Mouse (Mus musculus): ENCODE measurements around the gene Efhc1.

- no peak for TF ChIP-seq CTCF (IDR thresholded peaks at IDR 0.05; ENCODE audit: control insufficient read depth, insufficient read depth, insufficient read length)
- no peak for TF ChIP-seq USF1 (IDR thresholded peaks at IDR 0.05; ENCODE audit: low read depth)
Measured at GRCm38 (mm10) chr1:21029000-21029399, 77.6 kb downstream of the Efhc1 start.
